Mouse (Mus musculus) liver, postnatal 0 days (tissue): ENCODE results near the gene Itga3.

Experiments
- CTCF ChIP-seq: sonication (generic); IDR thresholded peaks from 2 replicates; pipeline ENCODE4 v1.5.1; 2016; ENCODE audit warnings: antibody characterized with exemption, low read depth
- EP300 ChIP-seq: IDR thresholded peaks from 2 replicates; pipeline ENCODE4 v1.6.1; 2016; ENCODE audit warnings: antibody characterized with exemption, low read depth, mild to moderate bottlenecking

DNA sequence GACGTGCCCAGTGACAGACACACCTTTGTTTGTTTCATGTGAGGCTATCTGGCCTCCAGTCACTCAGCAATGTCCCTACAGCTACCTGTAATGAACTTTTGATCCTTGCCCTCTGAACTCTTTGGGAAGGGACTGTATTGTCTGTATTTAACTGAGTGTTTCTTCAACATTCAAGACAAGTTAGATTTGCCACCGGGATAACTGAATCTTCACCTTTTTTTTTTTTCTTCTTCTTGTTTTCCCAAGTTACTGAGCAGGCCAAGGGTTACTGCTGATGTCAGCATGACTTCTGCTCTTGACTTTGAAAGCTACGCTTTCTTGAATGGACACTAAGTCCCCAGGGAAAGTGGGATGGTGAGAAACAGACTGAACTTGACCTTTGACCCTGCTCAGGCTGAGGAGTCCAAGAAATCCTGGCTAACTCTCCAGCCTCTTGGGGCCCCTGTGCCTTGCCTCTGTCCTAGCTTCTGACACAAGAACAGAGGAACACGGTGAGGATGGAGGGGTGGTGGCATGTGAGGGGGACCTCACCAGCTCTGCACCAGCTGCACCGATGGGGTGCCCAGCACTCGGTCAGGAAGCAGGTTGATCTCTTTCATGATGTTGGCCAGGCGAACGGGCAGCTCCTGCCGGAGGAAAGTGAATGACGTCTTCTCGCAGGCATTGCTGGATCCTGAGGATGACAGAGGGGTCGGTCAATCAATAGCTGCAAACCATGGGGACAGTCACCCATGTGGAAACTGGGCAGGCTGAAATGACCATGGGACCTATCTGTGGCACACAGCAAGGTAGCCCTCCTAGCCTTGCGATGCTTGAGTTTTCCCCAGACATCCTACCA is 37.6 kb downstream of the Itga3 start:
- TF ChIP-seq CTCF: no peak
- no peak for TF ChIP-seq EP300
